Mouse (Mus musculus) E14TG2a.4 (cell line): ENCODE measurements around the gene Igsf9b.

Experiments used
- H3K27me3 ChIP-seq: 2 replicates; pipeline ENCODE4 v1.6.1; 2014; ENCODE audit warnings: low read length, control low read depth; ENCODE audit not compliant: insufficient read depth
- H3K36me3 ChIP-seq: 2 replicates; pipeline ENCODE4 v1.6.1; 2014; ENCODE audit warnings: low read length, control low read depth; ENCODE audit not compliant: insufficient read depth
- H3K4me1 ChIP-seq: replicated peaks from 2 replicates; pipeline ENCODE4 v1.6.1; 2014; ENCODE audit warnings: low read depth, low read length, control low read depth
- H3K4me3 ChIP-seq: replicated peaks from 2 replicates; pipeline ENCODE4 v1.5.1; 2014; ENCODE audit warnings: mild to moderate bottlenecking, low read length
- H3K9me3 ChIP-seq: 2 replicates; pipeline ENCODE4 v1.6.1; 2014; ENCODE audit warnings: low read length, control low read depth
- CTCF ChIP-seq: conservative IDR thresholded peaks from 2 replicates; pipeline ENCODE4 v1.5.1; 2014; ENCODE audit warnings: low read length
- NANOG ChIP-seq: IDR thresholded peaks from 2 replicates; pipeline ENCODE4 v1.6.1; 2014; ENCODE audit warnings: borderline replicate concordance, low read length, mixed read lengths
- POU5F1 ChIP-seq: IDR thresholded peaks from 2 replicates; pipeline ENCODE4 v1.6.1; 2014; ENCODE audit warnings: low read length, borderline replicate concordance

Igsf9b gene

GRCm38 (mm10) chr9:27308045-27308444 lies 9.0 kb downstream of the Igsf9b start:
- Histone ChIP-seq H3K4me1 (peaks cover 80% of the 10 kb centered on the region), H3K36me3 (peaks cover 45% of the 10 kb centered on the region), H3K27me3 (no peaks in the 10 kb centered on the region), H3K4me3 (no peak overlapping the region), H3K9me3 (no peaks in the 10 kb centered on the region)
- TF ChIP-seq POU5F1 = no peak
- TF ChIP-seq CTCF = no peak
- TF ChIP-seq NANOG = no peak

- Histone ChIP-seq H3K4me1 (peaks cover 75% of the 10 kb centered on the region), H3K36me3 (peaks cover 47% of the 10 kb centered on the region), H3K27me3 (no peaks in the 10 kb centered on the region), H3K4me3 (no peak overlapping the region), H3K9me3 (no peaks in the 10 kb centered on the region)
- TF ChIP-seq CTCF (no peak), POU5F1 (no peak), NANOG (no peak)
These were observed 9.6 kb downstream of the Igsf9b start for GRCm38 (mm10) chr9:27308561-27308960.

GRCm38 (mm10) chr9:27310005-27310404 lies 11.0 kb downstream of the Igsf9b start:
- Histone ChIP-seq H3K4me3 (no peak overlapping the region), H3K4me1 (peaks cover 61% of the 10 kb centered on the region), H3K36me3 (peaks cover 61% of the 10 kb centered on the region), H3K9me3 (no peaks in the 10 kb centered on the region), H3K27me3 (no peaks in the 10 kb centered on the region)
- no peak for TF ChIP-seq POU5F1
- no peak for TF ChIP-seq CTCF
- no peak for TF ChIP-seq NANOG

- Histone ChIP-seq H3K27me3 (no peaks in the 10 kb centered on the region), H3K9me3 (no peaks in the 10 kb centered on the region), H3K36me3 (peaks cover 91% of the 10 kb centered on the region), H3K4me3 (no peak overlapping the region), H3K4me1 (peaks cover 37% of the 10 kb centered on the region)
- TF ChIP-seq POU5F1 (no peak), CTCF (no peak), NANOG (no peak)
These were observed 14.4 kb downstream of the Igsf9b start for GRCm38 (mm10) chr9:27313427-27313826.

GRCm38 (mm10) chr9:27321267-27321666 lies 22.3 kb downstream of the Igsf9b start:
- no peak for TF ChIP-seq NANOG
- TF ChIP-seq CTCF = no peak
- no peak for TF ChIP-seq POU5F1
- Histone ChIP-seq H3K9me3 (no peaks in the 10 kb centered on the region), H3K36me3 (peaks cover 95% of the 10 kb centered on the region)

GRCm38 (mm10) chr9:27322277-27322676 lies 23.3 kb downstream of the Igsf9b start:
- no peaks in the 10 kb centered on the region for H3K9me3 ChIP-seq
- peaks cover 2% of the 10 kb centered on the region; the same call in 1 of the 2 replicates for H3K4me1 ChIP-seq
- no peak for TF ChIP-seq NANOG
- TF ChIP-seq CTCF = no peak
- TF ChIP-seq POU5F1 = no peak
- peaks cover 95% of the 10 kb centered on the region for H3K36me3 ChIP-seq
- no peak overlapping the region for H3K4me3 ChIP-seq
- H3K27me3 ChIP-seq = no peaks in the 10 kb centered on the region

More at GRCm38 (mm10) chr9:27321267-27321666, 22.3 kb downstream of the Igsf9b start:
- Histone ChIP-seq H3K4me1 (peaks cover 10% of the 10 kb centered on the region), H3K4me3 (no peak overlapping the region), H3K27me3 (no peaks in the 10 kb centered on the region)

- no peak for TF ChIP-seq NANOG
- no peak for TF ChIP-seq CTCF
These were observed 24.4 kb downstream of the Igsf9b start for GRCm38 (mm10) chr9:27323412-27323811.

GRCm38 (mm10) chr9:27325920-27326319 lies 26.9 kb downstream of the Igsf9b start:
- peaks cover 94% of the 10 kb centered on the region for H3K36me3 ChIP-seq
- H3K27me3 ChIP-seq = no peaks in the 10 kb centered on the region
- H3K4me3 ChIP-seq = no peak overlapping the region
- H3K9me3 ChIP-seq = no peaks in the 10 kb centered on the region
- TF ChIP-seq NANOG (no peak), CTCF (peak; percentile 98)
- H3K4me1 ChIP-seq = no peaks in the 10 kb centered on the region

More at GRCm38 (mm10) chr9:27323412-27323811, 24.4 kb downstream of the Igsf9b start:
- Histone ChIP-seq H3K4me1 (no peaks in the 10 kb centered on the region), H3K36me3 (peaks cover 95% of the 10 kb centered on the region), H3K27me3 (no peaks in the 10 kb centered on the region), H3K9me3 (no peaks in the 10 kb centered on the region), H3K4me3 (no peak overlapping the region)

- Histone ChIP-seq H3K9me3 (no peaks in the 10 kb centered on the region), H3K4me1 (no peaks in the 10 kb centered on the region), H3K27me3 (no peaks in the 10 kb centered on the region), H3K36me3 (peaks cover 94% of the 10 kb centered on the region), H3K4me3 (no peak overlapping the region)
- TF ChIP-seq NANOG = no peak
- TF ChIP-seq POU5F1 = no peak
- TF ChIP-seq CTCF = no peak
These were observed 28.6 kb downstream of the Igsf9b start for GRCm38 (mm10) chr9:27327558-27327957.
